Mouse (Mus musculus): ENCODE measurements around the gene Col1a1.

DNA sequence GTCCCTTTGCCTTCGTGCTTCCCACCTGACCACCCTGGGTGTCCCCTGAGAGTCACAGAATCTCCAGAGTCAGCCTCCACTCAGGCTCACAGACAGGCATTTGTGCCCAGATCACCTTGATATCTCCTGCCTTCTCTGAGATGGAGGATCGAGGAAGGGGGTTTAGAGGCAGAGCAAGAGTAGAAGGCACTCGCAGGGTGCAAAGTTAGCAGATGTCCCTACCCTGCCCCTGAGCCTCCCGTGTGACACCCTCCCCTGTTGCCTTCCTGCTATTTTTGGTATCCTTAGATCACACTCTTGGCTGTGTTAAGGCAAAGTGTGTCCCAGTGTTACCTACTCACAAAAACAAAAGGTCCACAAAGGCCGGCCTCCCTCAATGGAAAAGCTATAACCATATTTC is 40.2 kb downstream of the Col1a1 start, which contains the start of gene Sgca:
- TF ChIP-seq CTCF (IDR thresholded peaks at IDR 0.05; ENCODE audit: control insufficient read depth, insufficient read depth, low read length) (no peak), POLR2A (IDR thresholded peaks at IDR 0.05; ENCODE audit: borderline replicate concordance, control insufficient read depth, low read depth, low read length) (no peak)

All from bone marrow, adult 2 months (tissue).